ENCODE assay signal across 22 mouse cellular contexts in the genomic region with DNA sequence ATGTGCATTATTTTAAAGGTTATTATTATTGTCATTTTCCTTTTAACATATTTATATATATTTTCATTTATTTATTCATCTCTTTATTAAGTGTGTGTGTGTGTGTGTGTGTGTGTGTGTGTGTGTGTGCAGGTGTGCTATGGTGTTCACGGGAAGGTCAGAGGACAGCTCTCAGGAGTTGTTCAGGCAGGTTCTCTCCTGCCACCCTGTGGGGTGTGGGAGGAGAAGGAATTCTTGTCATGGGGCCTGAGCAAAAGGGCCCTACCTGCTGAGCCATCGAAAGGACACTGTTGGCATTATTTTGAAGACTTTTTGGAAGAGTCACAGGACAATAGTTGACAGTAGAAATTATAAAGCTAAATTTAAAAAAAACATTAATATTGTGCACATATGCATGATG.
A peak's percentile ranks its signal among the peaks of the same experiment; 100 is the strongest.
DNase-seq lines count a peak whose midpoint lies in the region; ATAC-seq and TF ChIP-seq lines count a peak whose summit lies in the region.
"Had no signal": no experiment of that assay in that cellular context is flagged by ENCODE, and none has a peak within 500 bp of the region (broad histone marks: within the 10 kb centered on the region; RNA-seq: fewer than 3 reads in every experiment).

No protein-coding gene starts in this region.

- no peak for TF ChIP-seq CTCF in heart, postnatal 0 days (IDR thresholded peaks at IDR 0.05; ENCODE audit: low read depth)
- TF ChIP-seq CTCF in layer of hippocampus, adult 2 months (conservative IDR thresholded peaks at IDR 0.05), result peak; percentile 26; the same call in 1 of the 2 replicates
- TF ChIP-seq CTCF in stomach, postnatal 0 days (IDR thresholded peaks at IDR 0.05; ENCODE audit: low read depth), result peak; percentile 55

- peak; percentile 27; the same call in 1 of the 2 replicates for ATAC-seq in heart, postnatal 0 days (ENCODE audit: insufficient read depth, low read depth)
- ATAC-seq in stomach, postnatal 0 days (ENCODE audit: low FRiP score, low TSS enrichment), result no peak
- ATAC-seq: activated CD4-positive, CD25-positive, alpha-beta regulatory T cell, adult 4 months; liver, embryonic 12.5 days; midbrain, embryonic 16.5 days had no signal

- DNase-seq in heart, postnatal 0 days (ENCODE audit: low spot score), result no peak
- no peak for DNase-seq in heart, postnatal 36 days
- DNase-seq in layer of hippocampus, adult 2 months (ENCODE audit: low spot score in 2 of 2), result no peak
- DNase-seq in layer of hippocampus, adult 9-11 months, result no peak
- peak; percentile 9 for DNase-seq in urinary bladder, postnatal 14 days (ENCODE audit: low spot score)
- DNase-seq in urinary bladder, postnatal 10 days (ENCODE audit: low spot score), result no peak
- peak; percentile 25 for DNase-seq in stomach, postnatal 0 days (ENCODE audit: low spot score)
- DNase-seq in layer of hippocampus, adult 11-12 months (ENCODE audit: low spot score), result no peak
- DNase-seq: adrenal gland, postnatal 25 days; cerebellum, adult 18-20 months; cerebellum, postnatal 25 days; gastrocnemius, postnatal 10 days; heart, adult 18-20 months; kidney, postnatal 14 days; right cerebral cortex, postnatal 25 days; thymus, postnatal 36 days had no signal

- H3K9me3 ChIP-seq in heart, postnatal 0 days (replicated peaks; ENCODE audit: control insufficient read depth, low read length), result no peaks in the 10 kb centered on the region
- H3K9me3 ChIP-seq in stomach, postnatal 0 days (ENCODE audit: control insufficient read depth, low read length), result no peaks in the 10 kb centered on the region
- H3K9me3 ChIP-seq: heart, embryonic 15.5 days; liver, embryonic 12.5 days; megakaryocyte, embryonic 14.5 days had no signal

- H3K4me1 ChIP-seq in heart, postnatal 0 days (ENCODE audit: control insufficient read depth, insufficient read depth), result no peaks in the 10 kb centered on the region; the same call in 1 of the 2 replicates
- no peaks in the 10 kb centered on the region for H3K4me1 ChIP-seq in stomach, postnatal 0 days (replicated peaks; ENCODE audit: control insufficient read depth, insufficient read depth)
- H3K4me1 ChIP-seq: heart, embryonic 15.5 days; liver, embryonic 12.5 days had no signal

- TF ChIP-seq EP300 in heart, postnatal 0 days (IDR thresholded peaks at IDR 0.05; ENCODE audit: low read depth), result no peak
- no peak for TF ChIP-seq EP300 in stomach, postnatal 0 days (optimal IDR thresholded peaks at IDR 0.05)

- no peak overlapping the region for H3K4me3 ChIP-seq in heart, postnatal 0 days (ENCODE audit: low read depth, low read length)
- H3K4me3 ChIP-seq in layer of hippocampus, adult 2 months, result no peak overlapping the region
- H3K4me3 ChIP-seq in stomach, postnatal 0 days (ENCODE audit: low read depth, low read length), result no peak overlapping the region
- H3K4me3 ChIP-seq: heart, embryonic 15.5 days; liver, embryonic 12.5 days; megakaryocyte, embryonic 14.5 days had no signal

- no peak overlapping the region for H3K9ac ChIP-seq in heart, postnatal 0 days (replicated peaks; ENCODE audit: low read depth, low read length)
- no peak overlapping the region for H3K9ac ChIP-seq in stomach, postnatal 0 days (ENCODE audit: low read length)
- H3K9ac ChIP-seq: heart, embryonic 15.5 days; liver, embryonic 12.5 days had no signal

- no peaks in the 10 kb centered on the region for H3K36me3 ChIP-seq in heart, postnatal 0 days (replicated peaks; ENCODE audit: control insufficient read depth, insufficient read depth, low read length)
- no peaks in the 10 kb centered on the region for H3K36me3 ChIP-seq in stomach, postnatal 0 days (ENCODE audit: control insufficient read depth, insufficient read depth, low read length)
- H3K36me3 ChIP-seq: G1E; heart, embryonic 15.5 days; liver, embryonic 12.5 days had no signal

- H3K27me3 ChIP-seq in heart, postnatal 0 days (ENCODE audit: control insufficient read depth, insufficient read depth, low read length), result no peaks in the 10 kb centered on the region
- no peaks in the 10 kb centered on the region for H3K27me3 ChIP-seq in stomach, postnatal 0 days (ENCODE audit: control insufficient read depth, insufficient read depth, low read length)
- H3K27me3 ChIP-seq: heart, embryonic 15.5 days; liver, embryonic 12.5 days; megakaryocyte, embryonic 14.5 days had no signal

- intact Hi-C loops in heart, postnatal 36 days (cut with DNase I), result no loop called here

- 63% methylated on average over 2 of the region's 2 CpGs for WGBS in heart, postnatal 0 days
- WGBS in stomach, postnatal 0 days, result 37% methylated on average over 2 of the region's 2 CpGs

- H3K27ac ChIP-seq in heart, postnatal 0 days (ENCODE audit: low read depth), result no peak overlapping the region
- H3K27ac ChIP-seq in layer of hippocampus, adult 2 months, result no peak overlapping the region
- H3K27ac ChIP-seq in stomach, postnatal 0 days (replicated peaks), result no peak overlapping the region
- H3K27ac ChIP-seq: heart, embryonic 15.5 days; liver, embryonic 12.5 days had no signal

- no peak overlapping the region for H3K4me2 ChIP-seq in heart, postnatal 0 days (ENCODE audit: low read depth, low read length)
- H3K4me2 ChIP-seq in stomach, postnatal 0 days (replicated peaks; ENCODE audit: low read depth), result no peak overlapping the region
- H3K4me2 ChIP-seq: heart, embryonic 15.5 days; liver, embryonic 12.5 days had no signal

Comparison
In these comparisons a context has a peak if more than half of its experiments do, and no peak if none do; other contexts are left out.
1. DNase-seq: peak in urinary bladder, postnatal 14 days (single experiment) and stomach, postnatal 0 days (single experiment); none in heart, postnatal 0 days (single experiment), heart, postnatal 36 days (0 of 2), layer of hippocampus, adult 2 months (0 of 2), layer of hippocampus, adult 9-11 months (single experiment), urinary bladder, postnatal 10 days (single experiment) and layer of hippocampus, adult 11-12 months (single experiment).